1 mouse cellular context compared by ENCODE assay signal in genomic region chr2:156177651-156178050, GRCm38 (mm10).
TF ChIP-seq lines count a peak whose summit lies in the region.

No protein-coding gene starts in this region.

TF ChIP-seq in CH12.LX, 34 proteins besides CTCF, POLR2A, EP300 and RAD21 (continued from another document):
- TF ChIP-seq SMC3 (IDR thresholded peaks at IDR 0.05; ENCODE audit: low read depth, low read length) (no peak), JUND (conservative IDR thresholded peaks at IDR 0.05; ENCODE audit: low read depth, low read length) (no peak), HCFC1 (IDR thresholded peaks at IDR 0.05; ENCODE audit: low read depth, low read length) (no peak), IRF4 (IDR thresholded peaks at IDR 0.05; ENCODE audit: low read depth, low read length) (no peak)
